In the genomic region with DNA sequence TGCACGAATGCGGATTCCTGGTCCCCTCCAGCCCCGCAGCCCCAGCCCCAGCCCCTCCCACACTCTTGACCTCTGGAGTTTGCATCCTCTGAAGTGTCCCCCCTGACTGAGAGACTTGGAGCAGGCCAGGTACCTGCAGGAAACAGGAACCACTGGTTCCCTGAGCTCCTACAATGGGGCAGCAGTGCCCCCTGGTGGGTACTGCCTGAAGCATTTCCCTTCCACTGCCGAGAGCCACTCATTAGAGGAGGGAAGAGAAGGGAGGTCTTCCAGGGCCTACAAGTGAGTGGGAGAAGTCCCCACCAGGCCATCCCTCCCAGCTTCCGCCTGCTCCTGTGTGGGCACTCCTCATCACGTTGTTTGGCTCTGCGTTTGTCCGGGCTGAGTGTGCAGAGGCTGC, we compare ENCODE assay signal across 8 mouse cellular contexts. TPM values are rescaled to one million over a fixed set of nuclear protein-coding genes. Genes with fewer than 3 reads are reported as not detected.
A peak's percentile ranks its signal among the peaks of the same experiment; 100 is the strongest.
DNase-seq lines count a peak whose midpoint lies in the region; ATAC-seq and TF ChIP-seq lines count a peak whose summit lies in the region.

No protein-coding gene starts in this region.

- H3K36me3 ChIP-seq in embryonic facial prominence, embryonic 10.5 days (replicated peaks) = no peaks in the 10 kb centered on the region
- no peaks in the 10 kb centered on the region for H3K36me3 ChIP-seq in kidney, adult 2 months (ENCODE audit: control insufficient read depth, insufficient read depth, low read length)
- no peaks in the 10 kb centered on the region for H3K36me3 ChIP-seq in limb, embryonic 13.5 days

- H3K27ac ChIP-seq in embryonic facial prominence, embryonic 10.5 days (replicated peaks) = no peak overlapping the region; the same call in 1 of the 2 replicates
- H3K27ac ChIP-seq in kidney, adult 2 months (ENCODE audit: insufficient read depth, low read depth, low read length) = no peak overlapping the region
- H3K27ac ChIP-seq in limb, embryonic 13.5 days = no peak overlapping the region

- H3K4me2 ChIP-seq in limb, embryonic 13.5 days (replicated peaks) = no peak overlapping the region

- ATAC-seq in granulocyte monocyte progenitor cell, adult 5-6 weeks (replicated peaks; ENCODE audit: poor library complexity, severe bottlenecking) = peak; percentile 71
- ATAC-seq in limb, embryonic 13.5 days (ENCODE audit: low FRiP score, low read depth) = peak; percentile 44; the same call in 1 of the 2 replicates

- H3K9ac ChIP-seq in limb, embryonic 13.5 days = no peak overlapping the region

- no peaks in the 10 kb centered on the region for H3K9me3 ChIP-seq in embryonic facial prominence, embryonic 10.5 days
- no peaks in the 10 kb centered on the region for H3K9me3 ChIP-seq in limb, embryonic 13.5 days

- WGBS in embryonic facial prominence, embryonic 10.5 days = 10% methylated on average over 8 of the region's 8 CpGs
- 23% methylated on average over 8 of the region's 8 CpGs for WGBS in kidney, adult 2 months
- 13% methylated on average over 8 of the region's 8 CpGs for WGBS in limb, embryonic 13.5 days

- DNase-seq in A20 (ENCODE audit: low read depth, low spot score) = peak; percentile 64
- DNase-seq in adrenal gland, postnatal 14 days = peak; percentile 91
- DNase-seq in embryonic facial prominence, embryonic 10.5 days (ENCODE audit: low spot score) = peak; percentile 88
- DNase-seq in kidney, adult 2 months = peak; percentile 80
- peak; percentile 80 for DNase-seq in naive thymus-derived CD4-positive, alpha-beta T cell, adult 2 months (ENCODE audit: low read depth)
- peak; percentile 53 for DNase-seq in spleen, postnatal 36 days (ENCODE audit: low spot score in 2 of 2)

- peaks cover 29% of the 10 kb centered on the region for H3K4me1 ChIP-seq in embryonic facial prominence, embryonic 10.5 days
- H3K4me1 ChIP-seq in kidney, adult 2 months (ENCODE audit: control insufficient read depth, insufficient read depth, low read length) = no peaks in the 10 kb centered on the region
- peaks cover 5% of the 10 kb centered on the region for H3K4me1 ChIP-seq in limb, embryonic 13.5 days

- no peak overlapping the region for H3K4me3 ChIP-seq in embryonic facial prominence, embryonic 10.5 days
- H3K4me3 ChIP-seq in kidney, adult 2 months (ENCODE audit: insufficient read depth, low read depth, low read length) = no peak overlapping the region
- no peak overlapping the region for H3K4me3 ChIP-seq in limb, embryonic 13.5 days

- peak; percentile 91 for TF ChIP-seq CTCF in kidney, adult 2 months (conservative IDR thresholded peaks at IDR 0.05; ENCODE audit: insufficient read depth, insufficient read length, low read depth, low read length)

- peaks cover 38% of the 10 kb centered on the region for H3K27me3 ChIP-seq in embryonic facial prominence, embryonic 10.5 days (replicated peaks; ENCODE audit: low read depth, poor library complexity, severe bottlenecking)
- H3K27me3 ChIP-seq in kidney, adult 2 months (replicated peaks; ENCODE audit: control insufficient read depth, insufficient read depth, low read length) = no peaks in the 10 kb centered on the region
- peaks cover 5% of the 10 kb centered on the region; the same call in 1 of the 2 replicates for H3K27me3 ChIP-seq in limb, embryonic 13.5 days

- no peak for TF ChIP-seq POLR2A in kidney, adult 2 months (IDR thresholded peaks at IDR 0.05; ENCODE audit: low read depth, low read length)

RNA-seq across cellular contexts. Expression of a gene that starts 44.5 kb away (rescaled TPM):
- 43.0 and 54.9 TPM in 2 replicates for total RNA-seq in adrenal gland, postnatal 14 days (2021)
- 5.2 and 7.3 TPM in 2 replicates for polyA plus RNA-seq in embryonic facial prominence, embryonic 10.5 days (2016; fragmentation: Nextera tagmentation; extraction: Ambion mirVana)
- 17.7 and 22.8 TPM in 2 replicates for total RNA-seq in granulocyte monocyte progenitor cell, adult 5-6 weeks (2014; fragmentation: Nextera tagmentation)
- total RNA-seq in granulocyte monocyte progenitor cell, adult 5-6 weeks (2017) = 11.3 and 23.5 TPM in 2 replicates
- 200 and 223 TPM in 2 replicates for polyA plus RNA-seq in kidney, adult 2 months (2012; rRNA removed)
- 29.5 and 30.0 TPM in 2 replicates for polyA plus RNA-seq in limb, embryonic 13.5 days (2015; fragmentation: Nextera tagmentation; extraction: Ambion mirVana)
